Mouse (Mus musculus): Measurements from ENCODE around the gene Pmpcb. TPM values are rescaled to one million over a fixed set of nuclear protein-coding genes. Genes with fewer than 3 reads are reported as not detected.
"Not testable (repeated sequence)": the region's sequence is repeated elsewhere in the genome, so short reads cannot be mapped to it uniquely, and the experiment has no call there.

Pmpcb gene
- 84.4 and 85.5 TPM in 2 replicates for polyA plus RNA-seq (2016; fragmentation: Nextera tagmentation; extraction: Ambion mirVana)

- Histone ChIP-seq H3K27me3 (ENCODE audit: low read depth, poor library complexity, severe bottlenecking) (no peaks in the 10 kb centered on the region), H3K9me3 (replicated peaks) (no peaks in the 10 kb centered on the region), H3K27ac (peak within 1 kb of the TSS; percentile 90), H3K4me3 (peak within 1 kb of the TSS; percentile 73), H3K4me1 (peaks cover 11% of the 10 kb centered on the region), H3K36me3 (peaks cover 35% of the 10 kb centered on the region)
- DNase-seq (ENCODE audit: low spot score): peak; percentile 91
- WGBS: under 1% methylated on average over 42 of the region's 42 CpGs
Observed at GRCm38 (mm10) chr5:21736956-21737585, at the start of gene Pmpcb. TSS of gene Pmpcb (plus strand) at chr5:21737141.

- H3K27me3 ChIP-seq (ENCODE audit: low read depth, poor library complexity, severe bottlenecking): no peaks in the 10 kb centered on the region
- no peaks in the 10 kb centered on the region for H3K9me3 ChIP-seq (replicated peaks)
- H3K27ac ChIP-seq: no peak overlapping the region
- WGBS: 93% methylated on average over 5 of the region's 5 CpGs
- H3K4me3 ChIP-seq: no peak overlapping the region
- no peak for DNase-seq (ENCODE audit: low spot score)
- no peaks in the 10 kb centered on the region for H3K4me1 ChIP-seq
- no peaks in the 10 kb centered on the region for H3K36me3 ChIP-seq
Observed at GRCm38 (mm10) chr5:21692230-21692629, 44.7 kb upstream of the Pmpcb start.

- 52% methylated on average over 3 of the region's 3 CpGs for WGBS
- no peak overlapping the region for H3K27ac ChIP-seq
Observed at GRCm38 (mm10) chr5:21693372-21693870, 43.5 kb upstream of the Pmpcb start.

GRCm38 (mm10) chr5:21694854-21695490, 42.0 kb upstream of the Pmpcb start:
- no peaks in the 10 kb centered on the region for H3K36me3 ChIP-seq
- H3K4me3 ChIP-seq: no peak overlapping the region
- H3K27ac ChIP-seq: no peak overlapping the region
- no peaks in the 10 kb centered on the region for H3K9me3 ChIP-seq (replicated peaks)
- 95% methylated on average over 3 of the region's 3 CpGs for WGBS
- no peaks in the 10 kb centered on the region for H3K4me1 ChIP-seq
- no peak for DNase-seq (ENCODE audit: low spot score)
- H3K27me3 ChIP-seq (ENCODE audit: low read depth, poor library complexity, severe bottlenecking): no peaks in the 10 kb centered on the region

More at GRCm38 (mm10) chr5:21693372-21693870, 43.5 kb upstream of the Pmpcb start:
- Histone ChIP-seq H3K4me3 (no peak overlapping the region), H3K9me3 (replicated peaks) (no peaks in the 10 kb centered on the region), H3K36me3 (no peaks in the 10 kb centered on the region), H3K27me3 (ENCODE audit: low read depth, poor library complexity, severe bottlenecking) (no peaks in the 10 kb centered on the region), H3K4me1 (no peaks in the 10 kb centered on the region)
- no peak for DNase-seq (ENCODE audit: low spot score)

- H3K9me3 ChIP-seq (replicated peaks); DNase-seq (ENCODE audit: low spot score); H3K4me3 ChIP-seq; H3K27me3 ChIP-seq (ENCODE audit: low read depth, poor library complexity, severe bottlenecking); H3K27ac ChIP-seq; H3K36me3 ChIP-seq; H3K4me1 ChIP-seq: not testable (repeated sequence)
- 98% methylated on average over 3 of the region's 3 CpGs for WGBS
Observed at GRCm38 (mm10) chr5:21699555-21699954, 37.4 kb upstream of the Pmpcb start.

- Histone ChIP-seq H3K9me3 (replicated peaks) (no peaks in the 10 kb centered on the region), H3K27me3 (ENCODE audit: low read depth, poor library complexity, severe bottlenecking) (no peaks in the 10 kb centered on the region), H3K36me3 (no peaks in the 10 kb centered on the region), H3K4me3 (peak overlapping the region; percentile 82), H3K4me1 (no peaks in the 10 kb centered on the region), H3K27ac (no peak overlapping the region)
- WGBS: 19% methylated on average over 10 of the region's 10 CpGs
- no peak for DNase-seq (ENCODE audit: low spot score)
Observed at GRCm38 (mm10) chr5:21700272-21700821, 36.6 kb upstream of the Pmpcb start.

- no peaks in the 10 kb centered on the region for H3K9me3 ChIP-seq (replicated peaks)
- no peak for DNase-seq (ENCODE audit: low spot score)
- peak overlapping the region; percentile 99 for H3K27ac ChIP-seq
- H3K36me3 ChIP-seq: no peaks in the 10 kb centered on the region
- H3K4me3 ChIP-seq: peak overlapping the region; percentile 82
- WGBS: under 1% methylated on average over 22 of the region's 22 CpGs
- no peaks in the 10 kb centered on the region for H3K4me1 ChIP-seq
- no peaks in the 10 kb centered on the region for H3K27me3 ChIP-seq (ENCODE audit: low read depth, poor library complexity, severe bottlenecking)
Observed at GRCm38 (mm10) chr5:21700934-21701333, 36.0 kb upstream of the Pmpcb start.

- DNase-seq (ENCODE audit: low spot score): peak; percentile 99
- peak within 1 kb of the TSS; percentile 99 for H3K27ac ChIP-seq
- under 1% methylated on average over 59 of the region's 59 CpGs for WGBS
Observed at GRCm38 (mm10) chr5:21701351-21702008, 35.5 kb upstream of the Pmpcb start, which contains the start of gene Napepld. TSS of gene Napepld (minus strand) at chr5:21701396.

GRCm38 (mm10) chr5:21702009-21702364, 35.0 kb upstream of the Pmpcb start:
- peak overlapping the region; percentile 99 for H3K27ac ChIP-seq

More at GRCm38 (mm10) chr5:21701351-21702008, 35.5 kb upstream of the Pmpcb start, which contains the start of gene Napepld:
- no peaks in the 10 kb centered on the region for H3K4me1 ChIP-seq
- no peaks in the 10 kb centered on the region for H3K9me3 ChIP-seq (replicated peaks)
- H3K27me3 ChIP-seq (ENCODE audit: low read depth, poor library complexity, severe bottlenecking): no peaks in the 10 kb centered on the region
- H3K4me3 ChIP-seq: peak within 1 kb of the TSS; percentile 82
- H3K36me3 ChIP-seq: no peaks in the 10 kb centered on the region

GRCm38 (mm10) chr5:21702873-21703475, 34.0 kb upstream of the Pmpcb start:
- Histone ChIP-seq H3K4me3 (no peak overlapping the region), H3K27ac (no peak overlapping the region), H3K27me3 (ENCODE audit: low read depth, poor library complexity, severe bottlenecking) (no peaks in the 10 kb centered on the region), H3K4me1 (no peaks in the 10 kb centered on the region), H3K36me3 (no peaks in the 10 kb centered on the region), H3K9me3 (replicated peaks) (no peaks in the 10 kb centered on the region)
- no peak for DNase-seq (ENCODE audit: low spot score)
- WGBS: 89% methylated on average over 6 of the region's 6 CpGs

More at GRCm38 (mm10) chr5:21702009-21702364, 35.0 kb upstream of the Pmpcb start:
- H3K36me3 ChIP-seq: no peaks in the 10 kb centered on the region
- peak overlapping the region; percentile 82 for H3K4me3 ChIP-seq
- H3K9me3 ChIP-seq (replicated peaks): no peaks in the 10 kb centered on the region
- H3K27me3 ChIP-seq (ENCODE audit: low read depth, poor library complexity, severe bottlenecking): no peaks in the 10 kb centered on the region
- WGBS: 67% methylated on average over 2 of the region's 2 CpGs
- DNase-seq (ENCODE audit: low spot score): no peak
- no peaks in the 10 kb centered on the region for H3K4me1 ChIP-seq

GRCm38 (mm10) chr5:21703708-21704107, 33.2 kb upstream of the Pmpcb start:
- Histone ChIP-seq H3K36me3 (no peaks in the 10 kb centered on the region), H3K4me1 (no peaks in the 10 kb centered on the region), H3K27me3 (ENCODE audit: low read depth, poor library complexity, severe bottlenecking) (no peaks in the 10 kb centered on the region), H3K27ac (no peak overlapping the region), H3K4me3 (no peak overlapping the region), H3K9me3 (replicated peaks) (no peaks in the 10 kb centered on the region)
- WGBS: 86% methylated on average over 3 of the region's 3 CpGs
- no peak for DNase-seq (ENCODE audit: low spot score)

GRCm38 (mm10) chr5:21706546-21706945, 30.4 kb upstream of the Pmpcb start:
- Histone ChIP-seq H3K9me3 (replicated peaks) (no peaks in the 10 kb centered on the region), H3K27ac (no peak overlapping the region), H3K4me3 (no peak overlapping the region), H3K36me3 (no peaks in the 10 kb centered on the region), H3K27me3 (ENCODE audit: low read depth, poor library complexity, severe bottlenecking) (no peaks in the 10 kb centered on the region), H3K4me1 (no peaks in the 10 kb centered on the region)
- no peak for DNase-seq (ENCODE audit: low spot score)
- 98% methylated on average over 4 of the region's 4 CpGs for WGBS
